Mouse (Mus musculus) C2C12 (cell line): ENCODE measurements around the gene Cers2. TPM values are rescaled to one million over a fixed set of nuclear protein-coding genes. Genes with fewer than 3 reads are reported as not detected.

Source experiments
- H3K27me3 ChIP-seq: one replicate; pipeline ENCODE4 v1.6.1; 2011; ENCODE audit not compliant: control insufficient read depth, insufficient read depth, insufficient read length
- H3K36me3 ChIP-seq: one replicate; pipeline ENCODE4 v1.6.1; 2011; ENCODE audit not compliant: control insufficient read depth, insufficient read depth
- H3K4me3 ChIP-seq: one replicate; pipeline ENCODE4 v1.5.1; 2011; ENCODE audit warnings: mild to moderate bottlenecking, control low read depth; ENCODE audit not compliant: poor library complexity, insufficient read depth, severe bottlenecking
- H3K79me2 ChIP-seq: one replicate; pipeline ENCODE4 v1.6.1; 2011; ENCODE audit not compliant: control insufficient read depth, insufficient read depth
- H3K79me3 ChIP-seq: one replicate; pipeline ENCODE4 v1.6.1; 2011; ENCODE audit warnings: low read depth, control low read depth
- H3ac ChIP-seq: one replicate; pipeline ENCODE3; 2011; ENCODE audit warnings: low read depth; ENCODE audit not compliant: control insufficient read depth, insufficient read length
- CEBPB ChIP-seq: IDR thresholded peaks from one replicate; pipeline ENCODE4 v1.6.1; 2011; ENCODE audit warnings: low read depth, mild to moderate bottlenecking, control low read depth, moderate library complexity
- CTCF ChIP-seq: IDR thresholded peaks from one replicate; pipeline ENCODE4 v1.5.1; 2011; ENCODE audit not compliant: control insufficient read depth, insufficient read depth, insufficient read length
- FOSL1 ChIP-seq: IDR thresholded peaks from one replicate; pipeline ENCODE4 v1.8.0; 2011; ENCODE audit warnings: mild to moderate bottlenecking, low read length; ENCODE audit not compliant: poor library complexity, insufficient read depth, severe bottlenecking
- MAX ChIP-seq: IDR thresholded peaks from one replicate; pipeline ENCODE4 v1.6.1; 2011; ENCODE audit warnings: mild to moderate bottlenecking, control low read depth
- MYOD1 ChIP-seq: IDR thresholded peaks from one replicate; pipeline ENCODE4 v1.6.1; 2011; ENCODE audit warnings: low read depth; ENCODE audit not compliant: control insufficient read depth, insufficient read length
- MYOG ChIP-seq: IDR thresholded peaks from one replicate; pipeline ENCODE4 v1.6.1; 2011; ENCODE audit not compliant: control insufficient read depth, insufficient read length; ENCODE audit errors: extremely low read depth
- USF1 ChIP-seq: IDR thresholded peaks from one replicate; pipeline ENCODE4 v1.6.1; 2011; ENCODE audit warnings: low read depth, mild to moderate bottlenecking, control low read depth, moderate library complexity
- polyA plus RNA-seq: library from polyadenylated mRNA; unstranded; fragments of >200 nt; fragmentation: generic; extraction: Trizol; gene quantifications from one replicate; pipeline ENCODE4 v1.2.1, GENCODE M21; 2012; ENCODE audit warnings: missing spikeins

Cers2 gene
- polyA plus RNA-seq, 1 experiment, result 146 TPM

DNA sequence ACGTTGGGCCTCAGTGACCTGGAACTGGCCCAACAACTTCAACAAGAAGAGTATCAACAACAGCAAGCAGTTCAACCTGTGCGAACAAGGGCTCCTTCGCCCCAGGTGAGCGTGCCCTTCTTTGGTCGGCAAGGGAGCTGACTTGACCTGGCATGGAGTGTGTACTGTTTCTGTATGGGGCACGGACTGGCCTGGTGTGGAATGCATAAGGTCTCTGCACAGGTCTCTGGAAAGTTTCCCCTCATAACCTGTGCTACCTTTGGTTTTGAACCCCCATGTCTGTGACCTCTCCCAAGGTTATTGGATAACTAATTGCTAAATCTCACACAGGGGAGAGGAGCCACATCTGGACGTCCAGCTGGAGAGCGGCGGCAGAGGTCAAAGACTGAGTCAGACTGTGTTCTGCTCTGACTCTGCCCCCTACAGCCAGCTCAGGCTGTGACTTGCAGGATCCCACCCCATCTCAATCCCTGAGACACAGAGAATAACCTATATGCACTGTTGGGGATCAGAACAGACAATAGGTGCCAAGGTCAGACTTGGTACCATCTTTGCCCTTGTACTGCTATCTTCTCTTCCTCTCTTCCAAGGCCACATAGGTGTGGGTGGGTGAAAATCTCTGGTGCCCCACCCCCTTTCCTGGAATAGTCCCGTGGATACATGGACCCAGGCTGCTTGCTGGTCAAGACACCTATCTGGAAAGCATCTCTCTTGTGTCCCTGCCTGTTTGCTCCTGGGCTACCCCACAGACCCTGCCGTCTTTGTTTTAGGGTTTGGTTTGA, 19.1 kb upstream of the Cers2 start:
- Histone ChIP-seq H3K36me3 (peaks cover 51% of the 10 kb centered on the region), H3K79me2 (no peaks in the 10 kb centered on the region), H3K27me3 (no peaks in the 10 kb centered on the region), H3K4me3 (no peak overlapping the region), H3ac (no peak overlapping the region), H3K79me3 (no peaks in the 10 kb centered on the region)
- TF ChIP-seq FOSL1, result no peak
- TF ChIP-seq CEBPB, result no peak
- no peak for TF ChIP-seq MYOD1
- no peak for TF ChIP-seq MYOG
- TF ChIP-seq USF1, result no peak
- TF ChIP-seq CTCF, result no peak
- no peak for TF ChIP-seq MAX

DNA sequence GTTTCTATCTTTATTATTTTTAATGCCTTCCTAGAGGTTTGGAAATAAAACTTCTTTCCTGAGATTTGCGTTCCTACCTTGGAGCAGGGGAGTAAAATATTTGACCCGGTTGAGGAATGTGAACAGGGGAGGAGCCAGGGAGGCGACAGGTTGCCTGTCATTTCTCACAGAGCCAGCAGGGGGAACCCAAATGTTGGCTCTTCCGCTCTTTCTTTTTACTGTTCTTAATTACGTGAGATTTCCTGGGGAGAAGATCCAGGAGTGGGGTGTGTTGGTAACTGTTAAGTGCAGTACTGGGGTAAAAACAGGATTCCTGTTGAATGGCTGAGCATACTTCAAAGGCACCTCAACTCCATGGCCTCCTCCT, 18.5 kb upstream of the Cers2 start:
- peaks cover 51% of the 10 kb centered on the region for H3K36me3 ChIP-seq

DNA sequence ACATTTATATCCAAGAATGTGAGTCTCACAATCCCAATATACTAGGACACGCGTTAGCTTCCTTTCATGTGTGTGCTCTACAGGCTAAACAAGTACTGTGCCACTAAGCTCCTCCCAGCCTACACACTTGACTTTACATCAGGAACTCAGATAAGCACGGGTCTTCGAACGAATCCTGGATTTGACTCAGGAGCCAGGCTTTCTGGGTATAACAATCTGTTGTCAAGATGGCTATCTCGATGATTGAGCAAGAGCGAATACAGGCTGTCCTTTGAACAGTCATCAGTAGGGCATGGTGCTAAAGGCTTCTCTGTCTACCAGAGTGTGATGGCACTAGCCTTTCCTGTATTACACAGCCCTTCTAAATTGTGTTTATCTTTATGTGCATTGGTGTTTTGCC, 16.6 kb upstream of the Cers2 start:
- Histone ChIP-seq H3K79me2 (no peaks in the 10 kb centered on the region), H3K4me3 (no peak overlapping the region), H3ac (no peak overlapping the region), H3K27me3 (no peaks in the 10 kb centered on the region), H3K36me3 (peaks cover 33% of the 10 kb centered on the region), H3K79me3 (no peaks in the 10 kb centered on the region)
- no peak for TF ChIP-seq USF1
- TF ChIP-seq MAX, result no peak
- no peak for TF ChIP-seq CEBPB
- TF ChIP-seq FOSL1, result no peak
- no peak for TF ChIP-seq MYOD1
- no peak for TF ChIP-seq MYOG
- TF ChIP-seq CTCF, result no peak

More for the DNA sequence above, 18.5 kb upstream of the Cers2 start:
- Histone ChIP-seq H3K27me3 (no peaks in the 10 kb centered on the region), H3ac (no peak overlapping the region), H3K4me3 (no peak overlapping the region), H3K79me2 (no peaks in the 10 kb centered on the region), H3K79me3 (no peaks in the 10 kb centered on the region)
- TF ChIP-seq CEBPB (no peak), CTCF (no peak), FOSL1 (no peak), MYOD1 (no peak), USF1 (no peak), MAX (no peak)

DNA sequence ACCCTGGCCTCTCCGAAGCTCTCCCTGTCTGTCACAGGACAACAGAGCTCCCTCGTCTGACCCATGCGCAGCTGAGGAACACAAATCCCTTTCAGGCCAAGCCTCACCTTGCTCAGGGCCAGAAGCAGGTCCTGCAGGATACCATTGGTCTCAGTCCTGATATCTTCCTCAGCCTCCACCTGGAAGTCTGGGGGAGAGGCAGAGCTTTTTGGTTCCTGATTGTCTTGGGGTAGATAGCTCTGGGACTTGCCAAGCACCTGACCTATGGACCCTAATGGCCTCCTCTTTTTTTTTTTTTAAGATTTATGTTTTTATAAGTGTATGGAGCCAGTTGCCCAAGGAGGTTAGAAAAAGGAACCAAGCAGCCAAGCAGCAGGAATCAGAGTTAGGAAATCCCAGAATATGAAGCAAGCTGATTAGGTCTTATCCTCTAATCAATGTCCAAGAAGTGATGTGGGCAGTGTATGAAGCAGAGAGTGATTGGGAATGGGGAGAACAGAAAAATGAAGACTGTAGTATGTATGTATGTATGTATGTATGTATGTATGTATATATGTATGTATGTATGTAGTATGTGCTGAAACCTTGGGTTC, 13.3 kb upstream of the Cers2 start:
- TF ChIP-seq FOSL1 (no peak), CEBPB (no peak), MYOG (no peak), MYOD1 (no peak), CTCF (no peak), MAX (no peak), USF1 (no peak)

DNA sequence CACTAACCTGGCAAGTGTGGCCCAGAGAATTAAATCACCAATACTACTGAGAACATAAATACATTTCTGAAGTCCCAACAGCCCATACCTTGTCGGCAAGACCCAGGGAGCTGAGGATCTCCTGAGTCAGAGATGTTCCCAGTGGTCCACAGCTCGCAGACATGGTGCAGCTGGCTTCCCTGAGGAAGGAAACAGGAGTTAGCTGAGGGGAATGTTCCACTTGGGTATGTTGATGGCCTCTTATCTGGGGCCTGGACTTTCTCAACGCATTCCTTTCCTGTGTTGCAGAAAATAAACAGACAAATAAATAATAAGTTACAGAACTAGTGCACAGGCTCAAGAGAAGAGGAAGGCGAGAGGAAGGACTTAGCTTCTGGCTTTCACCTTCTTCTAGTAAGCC, 8.3 kb upstream of the Cers2 start:
- H3K79me2 ChIP-seq, result no peaks in the 10 kb centered on the region
- TF ChIP-seq CTCF (no peak), MYOG (no peak), MAX (no peak), USF1 (no peak), MYOD1 (no peak), CEBPB (no peak), FOSL1 (no peak)
- no peaks in the 10 kb centered on the region for H3K79me3 ChIP-seq
- no peak overlapping the region for H3ac ChIP-seq
- no peaks in the 10 kb centered on the region for H3K27me3 ChIP-seq
- H3K4me3 ChIP-seq, result no peak overlapping the region
- H3K36me3 ChIP-seq, result no peaks in the 10 kb centered on the region

More for the DNA sequence above, 13.3 kb upstream of the Cers2 start:
- Histone ChIP-seq H3K4me3 (no peak overlapping the region), H3K79me3 (no peaks in the 10 kb centered on the region), H3K79me2 (no peaks in the 10 kb centered on the region), H3K27me3 (no peaks in the 10 kb centered on the region), H3K36me3 (peaks cover 15% of the 10 kb centered on the region), H3ac (no peak overlapping the region)

DNA sequence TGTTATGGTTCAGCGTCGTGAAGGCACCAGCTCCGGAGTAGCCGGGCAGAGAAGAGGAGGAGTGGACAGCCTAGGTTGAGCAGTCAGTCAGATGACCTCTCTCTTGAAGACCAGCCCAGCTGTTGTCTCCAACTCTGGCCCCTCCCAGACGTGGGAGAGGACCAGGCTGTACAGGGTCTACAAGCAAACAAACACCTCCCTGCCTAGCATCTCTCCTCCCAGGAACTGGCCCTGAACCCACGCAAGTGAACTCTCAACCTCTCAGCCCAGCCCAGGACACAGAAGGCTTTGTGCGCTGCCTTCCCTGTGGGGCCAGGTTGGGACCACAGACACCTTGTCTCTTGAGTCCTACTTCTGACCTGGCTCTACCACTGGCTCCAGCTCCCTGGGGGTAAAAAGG, 7.5 kb upstream of the Cers2 start, which contains the start of gene Anxa9:
Anxa9 (minus strand) TSS at position 77 of the 400 bp plus-strand sequence.
- Histone ChIP-seq H3K79me2 (peaks cover 4% of the 10 kb centered on the region), H3K4me3 (no peak within 1 kb of the TSS), H3K27me3 (no peaks in the 10 kb centered on the region), H3K36me3 (no peaks in the 10 kb centered on the region), H3K79me3 (no peaks in the 10 kb centered on the region), H3ac (no peak within 1 kb of the TSS)
- TF ChIP-seq FOSL1 (no peak), MYOG (no peak), CTCF (no peak), CEBPB (no peak), USF1 (no peak), MAX (no peak), MYOD1 (no peak)
